Mouse (Mus musculus): ENCODE measurements around the gene Fbxo11.
A peak's percentile ranks its signal among the peaks of the same experiment; 100 is the strongest.
"Not testable (repeated sequence)": the region's sequence is repeated elsewhere in the genome, so short reads cannot be mapped to it uniquely, and the experiment has no call there.

Gene Fbxo11

GRCm38 (mm10) chr17:88014456-88014855 is 50.6 kb downstream of the Fbxo11 start:
- no peak for DNase-seq (ENCODE audit: low spot score in 2 of 2)

- no peak for DNase-seq (ENCODE audit: low spot score in 2 of 2)
These were observed 58.1 kb downstream of the Fbxo11 start for GRCm38 (mm10) chr17:88006956-88007355.

GRCm38 (mm10) chr17:88004892-88005291 is 60.2 kb downstream of the Fbxo11 start:
- no peak for DNase-seq (ENCODE audit: low spot score in 2 of 2)

- DNase-seq (ENCODE audit: low spot score in 2 of 2): no peak
These were observed 67.3 kb downstream of the Fbxo11 start for GRCm38 (mm10) chr17:87997808-87998207.

GRCm38 (mm10) chr17:87993338-87993737 is 71.8 kb downstream of the Fbxo11 start:
- DNase-seq (ENCODE audit: low spot score in 2 of 2): no peak

- no peak for DNase-seq (ENCODE audit: low spot score in 2 of 2)
These were observed 72.9 kb downstream of the Fbxo11 start for GRCm38 (mm10) chr17:87992154-87992553.

GRCm38 (mm10) chr17:87987507-87987906 is 77.6 kb downstream of the Fbxo11 start:
- DNase-seq (ENCODE audit: low spot score in 2 of 2): no peak

GRCm38 (mm10) chr17:87985916-87986315 is 79.2 kb downstream of the Fbxo11 start:
- DNase-seq (ENCODE audit: low spot score in 2 of 2): no peak

- no peak for DNase-seq (ENCODE audit: low spot score in 2 of 2)
These were observed 80.5 kb downstream of the Fbxo11 start for GRCm38 (mm10) chr17:87984440-87985214.

GRCm38 (mm10) chr17:87983313-87983712 is 81.8 kb downstream of the Fbxo11 start:
- DNase-seq (ENCODE audit: low spot score in 2 of 2): no peak

- DNase-seq (ENCODE audit: low spot score in 2 of 2): no peak
These were observed 83.0 kb downstream of the Fbxo11 start for GRCm38 (mm10) chr17:87982112-87982511.

- not testable (repeated sequence) for DNase-seq (ENCODE audit: low spot score in 2 of 2)
These were observed 85.4 kb downstream of the Fbxo11 start for GRCm38 (mm10) chr17:87979696-87980095.

- not testable (repeated sequence) for DNase-seq (ENCODE audit: low spot score in 2 of 2)
These were observed 88.2 kb downstream of the Fbxo11 start for GRCm38 (mm10) chr17:87976927-87977326.

GRCm38 (mm10) chr17:87976154-87976806 is 88.8 kb downstream of the Fbxo11 start:
- peak in 1 of 2 experiments; percentile 21 for DNase-seq (ENCODE audit: low spot score in 2 of 2)

- DNase-seq (ENCODE audit: low spot score in 2 of 2): peak in 1 of 2 experiments; percentile 82
These were observed 89.8 kb downstream of the Fbxo11 start for GRCm38 (mm10) chr17:87975229-87975853.

- peak; percentile 83 to 90 for DNase-seq (ENCODE audit: low spot score in 2 of 2)
These were observed 90.4 kb downstream of the Fbxo11 start, which contains the start of gene Msh6 for GRCm38 (mm10) chr17:87974629-87975228. Gene Msh6, plus strand, starts transcription at chr17:87975062.

- no peak for DNase-seq (ENCODE audit: low spot score in 2 of 2)
These were observed 91.6 kb downstream of the Fbxo11 start for GRCm38 (mm10) chr17:87973261-87974167.

GRCm38 (mm10) chr17:87972856-87973255 is 92.2 kb downstream of the Fbxo11 start:
- no peak for DNase-seq (ENCODE audit: low spot score in 2 of 2)

- DNase-seq (ENCODE audit: low spot score in 2 of 2): not testable (repeated sequence)
These were observed 93.1 kb downstream of the Fbxo11 start for GRCm38 (mm10) chr17:87971696-87972591.

- DNase-seq (ENCODE audit: low spot score in 2 of 2): not testable (repeated sequence)
These were observed 96.6 kb downstream of the Fbxo11 start for GRCm38 (mm10) chr17:87968483-87968926.

All from spleen, postnatal 10 days (tissue).